Mouse (Mus musculus): ENCODE data around the gene Cfap97d1.

- no peak for TF ChIP-seq POLR2A (IDR thresholded peaks at IDR 0.05; ENCODE audit: borderline replicate concordance, extremely low read depth, insufficient read depth, insufficient read length, poor library complexity, severe bottlenecking)
- TF ChIP-seq CTCF (IDR thresholded peaks at IDR 0.05; ENCODE audit: borderline replicate concordance, extremely low read depth, insufficient read depth, insufficient read length): peak; percentile 81
Observed at GRCm38 (mm10) chr11:102040138-102040524, 56.1 kb downstream of the Cfap97d1 start.
